In genomic region chr17:83231357-83231756, GRCm38 (mm10) we compare ENCODE assay signal across 16 mouse cellular contexts. TPM values are rescaled to one million over a fixed set of nuclear protein-coding genes. Genes with fewer than 3 reads are reported as not detected.
DNase-seq lines count a peak whose midpoint lies in the region; ATAC-seq lines count a peak whose summit lies in the region.
"Had no signal": no experiment of that assay in that cellular context is flagged by ENCODE, and none has a peak within 500 bp of the region (broad histone marks: within the 10 kb centered on the region; RNA-seq: fewer than 3 reads in every experiment).

No protein-coding gene starts in this region.

- intact Hi-C loops in heart, postnatal 25 days (cut with DNase I) = no loop called here

- no peak for DNase-seq in heart, postnatal 25 days (ENCODE audit: low spot score)
- DNase-seq in midbrain, embryonic 11.5 days (ENCODE audit: low spot score, missing footprints) = peak; percentile 92
- no peak for DNase-seq in midbrain, embryonic 14.5 days
- DNase-seq in urinary bladder, adult 2 months (ENCODE audit: low spot score) = no peak
- DNase-seq in cerebellum, adult 18-20 months = no peak
- DNase-seq: adrenal gland, adult 2 months; cerebellum, adult 9-11 months; gastrocnemius, postnatal 36 days; liver, embryonic 13.5 days; right cerebral cortex, postnatal 25 days; thymus, postnatal 36 days had no signal

- H3K27ac ChIP-seq in heart, embryonic 16.5 days (ENCODE audit: low read length) = no peak overlapping the region
- no peak overlapping the region for H3K27ac ChIP-seq in midbrain, embryonic 11.5 days (ENCODE audit: low read depth, low read length)
- no peak overlapping the region for H3K27ac ChIP-seq in midbrain, embryonic 14.5 days (replicated peaks; ENCODE audit: low read depth, low read length)
- H3K27ac ChIP-seq in lung, embryonic 15.5 days = peak overlapping the region; percentile 29; the same call in 1 of the 2 replicates
- no peak overlapping the region for H3K27ac ChIP-seq in stomach, embryonic 15.5 days
- H3K27ac ChIP-seq: kidney, embryonic 15.5 days; liver, embryonic 13.5 days had no signal

- H3K27me3 ChIP-seq in heart, embryonic 16.5 days (ENCODE audit: control insufficient read depth, insufficient read depth, low read length) = no peaks in the 10 kb centered on the region
- peaks cover 73% of the 10 kb centered on the region for H3K27me3 ChIP-seq in midbrain, embryonic 11.5 days (ENCODE audit: control insufficient read depth, insufficient read depth, low read length)
- H3K27me3 ChIP-seq in midbrain, embryonic 14.5 days (ENCODE audit: control insufficient read depth, insufficient read depth, low read length) = peaks cover 76% of the 10 kb centered on the region
- no peaks in the 10 kb centered on the region for H3K27me3 ChIP-seq in lung, embryonic 15.5 days
- H3K27me3 ChIP-seq in stomach, embryonic 15.5 days (replicated peaks) = no peaks in the 10 kb centered on the region
- H3K27me3 ChIP-seq: kidney, embryonic 15.5 days; liver, embryonic 13.5 days had no signal

- H3K36me3 ChIP-seq in heart, embryonic 16.5 days (ENCODE audit: control insufficient read depth, insufficient read depth) = peaks cover 4% of the 10 kb centered on the region
- H3K36me3 ChIP-seq in midbrain, embryonic 11.5 days (ENCODE audit: control insufficient read depth, insufficient read depth, low read length) = no peaks in the 10 kb centered on the region
- no peaks in the 10 kb centered on the region for H3K36me3 ChIP-seq in midbrain, embryonic 14.5 days (ENCODE audit: control insufficient read depth, insufficient read depth, low read length)
- no peaks in the 10 kb centered on the region for H3K36me3 ChIP-seq in lung, embryonic 15.5 days
- 0 out of 2 replicates have a peak, but pooled peaks cover 3% of the 10 kb centered on the region for H3K36me3 ChIP-seq in stomach, embryonic 15.5 days
- H3K36me3 ChIP-seq: liver, embryonic 13.5 days had no signal

- ATAC-seq in heart, embryonic 16.5 days (replicated peaks; ENCODE audit: extremely low read depth, insufficient read depth, low FRiP score) = no peak; the same call in 1 of the 2 replicates
- ATAC-seq in midbrain, embryonic 11.5 days (ENCODE audit: low FRiP score) = peak; percentile 53
- no peak for ATAC-seq in midbrain, embryonic 14.5 days (ENCODE audit: low FRiP score, low TSS enrichment)
- ATAC-seq in lung, embryonic 15.5 days (ENCODE audit: borderline replicate concordance, extremely low read depth, low FRiP score, low TSS enrichment) = peak; percentile 75
- ATAC-seq in stomach, embryonic 15.5 days (ENCODE audit: insufficient read depth, low FRiP score, low read depth) = peak; percentile 22; the same call in 1 of the 2 replicates

- H3K9me3 ChIP-seq in heart, embryonic 16.5 days (replicated peaks; ENCODE audit: control insufficient read depth, low read length) = no peaks in the 10 kb centered on the region
- H3K9me3 ChIP-seq in midbrain, embryonic 11.5 days (ENCODE audit: control insufficient read depth, low read length) = no peaks in the 10 kb centered on the region
- no peaks in the 10 kb centered on the region for H3K9me3 ChIP-seq in midbrain, embryonic 14.5 days (ENCODE audit: control insufficient read depth, low read length)
- H3K9me3 ChIP-seq in lung, embryonic 15.5 days = no peaks in the 10 kb centered on the region
- no peaks in the 10 kb centered on the region for H3K9me3 ChIP-seq in stomach, embryonic 15.5 days
- H3K9me3 ChIP-seq: kidney, embryonic 15.5 days; liver, embryonic 13.5 days had no signal

- H3K9ac ChIP-seq in heart, embryonic 16.5 days (ENCODE audit: low read length) = peak overlapping the region; percentile 42; the same call in 1 of the 2 replicates
- H3K9ac ChIP-seq in midbrain, embryonic 11.5 days (ENCODE audit: low read length) = no peak overlapping the region
- H3K9ac ChIP-seq in midbrain, embryonic 14.5 days (replicated peaks; ENCODE audit: low read length) = no peak overlapping the region
- no peak overlapping the region for H3K9ac ChIP-seq in lung, embryonic 15.5 days
- no peak overlapping the region for H3K9ac ChIP-seq in stomach, embryonic 15.5 days
- H3K9ac ChIP-seq: kidney, embryonic 15.5 days; liver, embryonic 13.5 days had no signal

- H3K4me1 ChIP-seq in heart, embryonic 16.5 days (ENCODE audit: control insufficient read depth, insufficient read depth, low read length) = peaks cover 9% of the 10 kb centered on the region
- peaks cover 8% of the 10 kb centered on the region for H3K4me1 ChIP-seq in midbrain, embryonic 11.5 days (ENCODE audit: control insufficient read depth, insufficient read depth, low read length)
- H3K4me1 ChIP-seq in midbrain, embryonic 14.5 days (ENCODE audit: control insufficient read depth, insufficient read depth, low read length) = peaks cover 5% of the 10 kb centered on the region; the same call in 1 of the 2 replicates
- peaks cover 9% of the 10 kb centered on the region; the same call in 1 of the 2 replicates for H3K4me1 ChIP-seq in lung, embryonic 15.5 days
- 0 out of 2 replicates have a peak, but pooled peaks cover 5% of the 10 kb centered on the region for H3K4me1 ChIP-seq in stomach, embryonic 15.5 days
- H3K4me1 ChIP-seq: liver, embryonic 13.5 days had no signal

- H3K4me3 ChIP-seq in heart, embryonic 16.5 days (ENCODE audit: low read length) = no peak overlapping the region
- H3K4me3 ChIP-seq in midbrain, embryonic 11.5 days (ENCODE audit: low read depth, low read length) = no peak overlapping the region
- H3K4me3 ChIP-seq in midbrain, embryonic 14.5 days (replicated peaks; ENCODE audit: low read depth, low read length) = no peak overlapping the region
- no peak overlapping the region for H3K4me3 ChIP-seq in lung, embryonic 15.5 days
- H3K4me3 ChIP-seq in stomach, embryonic 15.5 days (replicated peaks) = no peak overlapping the region
- H3K4me3 ChIP-seq: kidney, embryonic 15.5 days; liver, embryonic 13.5 days had no signal

- WGBS in heart, embryonic 16.5 days = 19% methylated on average over 11 of the region's 11 CpGs
- 44% methylated on average over 11 of the region's 11 CpGs for WGBS in midbrain, embryonic 11.5 days
- WGBS in midbrain, embryonic 14.5 days = 28% methylated on average over 11 of the region's 11 CpGs
- whole genome bisulfite sequencing in lung, embryonic 15.5 days = 34% methylated on average over 11 of the region's 11 CpGs
- WGBS in stomach, embryonic 15.5 days = 51% methylated on average over 11 of the region's 11 CpGs

- peak overlapping the region; percentile 53 for H3K4me2 ChIP-seq in heart, embryonic 16.5 days (ENCODE audit: low read depth, low read length)
- H3K4me2 ChIP-seq in midbrain, embryonic 11.5 days = no peak overlapping the region
- no peak overlapping the region for H3K4me2 ChIP-seq in midbrain, embryonic 14.5 days (ENCODE audit: low read length)
- peak overlapping the region; percentile 23 for H3K4me2 ChIP-seq in lung, embryonic 15.5 days
- H3K4me2 ChIP-seq in stomach, embryonic 15.5 days = no peak overlapping the region
- H3K4me2 ChIP-seq: kidney, embryonic 15.5 days; liver, embryonic 13.5 days had no signal

RNA-seq across cellular contexts. Expression of gene Pkdcc, which starts 16.3 kb away (rescaled TPM):
- 10.9 and 11.9 TPM in 2 replicates for polyA plus RNA-seq in heart, embryonic 16.5 days (2015; fragmentation: Nextera tagmentation; extraction: Ambion mirVana)
- total RNA-seq in heart, postnatal 25 days (2021) = 10 to 100 TPM; 48.6 to 48.7 TPM
- polyA plus RNA-seq in midbrain, embryonic 11.5 days (2014; fragmentation: Nextera tagmentation; extraction: Ambion mirVana) = 5.0 and 5.5 TPM in 2 replicates
- polyA plus RNA-seq in midbrain, embryonic 14.5 days (2014; fragmentation: Nextera tagmentation; extraction: Ambion mirVana) = 5.1 and 7.2 TPM in 2 replicates
- polyA plus RNA-seq in lung, embryonic 15.5 days (2015; fragmentation: Nextera tagmentation; extraction: Ambion mirVana) = 13.3 and 13.4 TPM in 2 replicates
- 24.6 and 29.7 TPM in 2 replicates for polyA plus RNA-seq in stomach, embryonic 15.5 days (2015; fragmentation: Nextera tagmentation; extraction: Ambion mirVana)
- polyA plus RNA-seq in urinary bladder, adult 2 months (2012; rRNA removed) = 65.2 and 69.9 TPM in 2 replicates
- total RNA-seq: megakaryocyte-erythroid progenitor cell, adult 5-6 weeks had no signal

Comparison
In these comparisons a context has a peak if more than half of its experiments do, and no peak if none do; other contexts are left out.
1. ATAC-seq: peak in midbrain, embryonic 11.5 days (single experiment), lung, embryonic 15.5 days (single experiment) and stomach, embryonic 15.5 days (single experiment); none in heart, embryonic 16.5 days (single experiment) and midbrain, embryonic 14.5 days (single experiment).
2. H3K4me2 ChIP-seq: peak in heart, embryonic 16.5 days (single experiment) and lung, embryonic 15.5 days (single experiment); none in midbrain, embryonic 11.5 days (single experiment), midbrain, embryonic 14.5 days (single experiment) and stomach, embryonic 15.5 days (single experiment).